Mouse (Mus musculus) urinary bladder, postnatal 25 days (tissue): ENCODE results near the gene Plekha7.
"Not testable (repeated sequence)": the region's sequence is repeated elsewhere in the genome, so short reads cannot be mapped to it uniquely, and the experiment has no call there.

Experiments
- DNase-seq: peaks from one replicate; pipeline ENCODE4 v3.0.0; 2022; ENCODE audit warnings: low spot score

The Plekha7 gene

GRCm38 (mm10) chr7:116131390-116131789 is 176.8 kb downstream of the Plekha7 start:
- DNase-seq, result no peak

GRCm38 (mm10) chr7:116129374-116129773 is 178.8 kb downstream of the Plekha7 start:
- no peak for DNase-seq

GRCm38 (mm10) chr7:116128286-116128685 is 179.9 kb downstream of the Plekha7 start:
- no peak for DNase-seq

- DNase-seq, result no peak
Observed at GRCm38 (mm10) chr7:116127052-116127451, 181.1 kb downstream of the Plekha7 start.

- no peak for DNase-seq
Observed at GRCm38 (mm10) chr7:116125671-116126070, 182.5 kb downstream of the Plekha7 start.

- DNase-seq, result no peak
Observed at GRCm38 (mm10) chr7:116124057-116124456, 184.1 kb downstream of the Plekha7 start.

GRCm38 (mm10) chr7:116123597-116123985 is 184.6 kb downstream of the Plekha7 start:
- no peak for DNase-seq

- DNase-seq, result no peak
Observed at GRCm38 (mm10) chr7:116122981-116123596, 185.1 kb downstream of the Plekha7 start.

- DNase-seq, result no peak
Observed at GRCm38 (mm10) chr7:116121202-116121601, 187.0 kb downstream of the Plekha7 start.

- no peak for DNase-seq
Observed at GRCm38 (mm10) chr7:116120737-116121136, 187.4 kb downstream of the Plekha7 start.

GRCm38 (mm10) chr7:116119306-116119857 is 188.8 kb downstream of the Plekha7 start:
- no peak for DNase-seq

- no peak for DNase-seq
Observed at GRCm38 (mm10) chr7:116115991-116116390, 192.2 kb downstream of the Plekha7 start.

GRCm38 (mm10) chr7:116115216-116115930 is 192.8 kb downstream of the Plekha7 start:
- no peak for DNase-seq

GRCm38 (mm10) chr7:116111546-116111945 is 196.6 kb downstream of the Plekha7 start:
- no peak for DNase-seq

GRCm38 (mm10) chr7:116110661-116111060 is 197.5 kb downstream of the Plekha7 start:
- DNase-seq, result no peak

- DNase-seq, result no peak
Observed at GRCm38 (mm10) chr7:116103091-116103490, 205.1 kb downstream of the Plekha7 start.

GRCm38 (mm10) chr7:116099952-116100528 is 208.1 kb downstream of the Plekha7 start:
- DNase-seq, result no peak

- no peak for DNase-seq
Observed at GRCm38 (mm10) chr7:116093466-116093850, 214.7 kb downstream of the Plekha7 start.

GRCm38 (mm10) chr7:116092710-116093465 is 215.3 kb downstream of the Plekha7 start:
- DNase-seq, result peak; percentile 86

- DNase-seq, result not testable (repeated sequence)
Observed at GRCm38 (mm10) chr7:116084366-116084765, 223.8 kb downstream of the Plekha7 start, which contains the start of gene Gm4353. Gene Gm4353, minus strand, starts transcription at chr7:116084635.
